Mouse (Mus musculus) megakaryocyte, embryonic 14.5 days (primary cell): ENCODE measurements around the gene Shb.

ENCODE experiments used
- FLI1 ChIP-seq: IDR thresholded peaks from 2 replicates; pipeline ENCODE4 v1.6.1; 2012; ENCODE audit warnings: low read length, inconsistent platforms, mixed read lengths
- GATA1 ChIP-seq: IDR thresholded peaks from 3 replicates; pipeline ENCODE4 v1.6.1; 2012; ENCODE audit warnings: mixed read lengths, low read length, inconsistent platforms, borderline replicate concordance

- TF ChIP-seq GATA1 (no peak), FLI1 (no peak)
Observed at GRCm38 (mm10) chr4:45499081-45499480, 33.2 kb downstream of the Shb start.
